Mouse (Mus musculus) neural tube, embryonic 11.5 days (tissue): ENCODE measurements around the gene Efna3. TPM values are rescaled to one million over a fixed set of nuclear protein-coding genes. Genes with fewer than 3 reads are reported as not detected.
A peak's percentile ranks its signal among the peaks of the same experiment; 100 is the strongest.

Experiments used
- ATAC-seq: fragments of 200-750 bp; cut with Nextera tagmentation; 2 replicates; pipeline ENCODE4 v1.8.0; 2017; ENCODE audit warnings: moderate number of reproducible peaks, mild to moderate bottlenecking, moderate TSS enrichment, moderate library complexity; ENCODE audit not compliant: insufficient read depth, low FRiP score, low TSS enrichment
- DNase-seq: peaks from one replicate; pipeline ENCODE4 v3.0.0-alpha.2; 2015; ENCODE audit warnings: low spot score
- H3K27ac ChIP-seq: fragments of 300-500 bp; sonication (generic); 2 replicates; pipeline ENCODE4 v1.5.1; 2014; ENCODE audit warnings: low read depth, mild to moderate bottlenecking, low read length
- H3K27me3 ChIP-seq: fragments of 300-500 bp; sonication (generic); 2 replicates; pipeline ENCODE4 v1.6.1; 2014; ENCODE audit warnings: mild to moderate bottlenecking, low read length, mixed read lengths; ENCODE audit not compliant: control insufficient read depth, insufficient read depth
- H3K36me3 ChIP-seq: fragments of 300-500 bp; sonication (generic); 2 replicates; pipeline ENCODE4 v1.6.1; 2014; ENCODE audit warnings: mild to moderate bottlenecking, low read length, moderate library complexity, mixed read lengths; ENCODE audit not compliant: control insufficient read depth, insufficient read depth
- H3K4me1 ChIP-seq: fragments of 300-500 bp; sonication (generic); 2 replicates; pipeline ENCODE4 v1.6.1; 2014; ENCODE audit warnings: low read length, mixed read lengths; ENCODE audit not compliant: control insufficient read depth, insufficient read depth
- H3K4me2 ChIP-seq: fragments of 300-500 bp; sonication (generic); 2 replicates; pipeline ENCODE4 v1.6.1; 2014; ENCODE audit warnings: low read depth, mild to moderate bottlenecking, moderate library complexity
- H3K4me3 ChIP-seq: fragments of 300-500 bp; sonication (generic); 2 replicates; pipeline ENCODE4 v1.5.1; 2014; ENCODE audit warnings: low read depth, low read length
- H3K9ac ChIP-seq: fragments of 300-500 bp; sonication (generic); 2 replicates; pipeline ENCODE4 v1.6.1; 2014; ENCODE audit warnings: mild to moderate bottlenecking, low read length
- H3K9me3 ChIP-seq: fragments of 300-500 bp; sonication (generic); 2 replicates; pipeline ENCODE4 v1.6.1; 2016; ENCODE audit warnings: low read length; ENCODE audit not compliant: control insufficient read depth
- WGBS: fragments of 180-500 bp; shearing (Covaris S2); extraction: QIAGEN DNeasy Blood & Tissue Kit; methylation state at CpG from one replicate; pipeline ENCODE4 v1.1.7; 2014; 5-methylcytosine and 5-hydroxymethylcytosine counted together
- polyA plus RNA-seq: library from polyadenylated mRNA; unstranded; fragments of >200 nt; fragmentation: Nextera tagmentation; extraction: Ambion mirVana; gene quantifications from 2 replicates; pipeline ENCODE4 v1.2.1, GENCODE M21; 2014

The Efna3 gene
- polyA plus RNA-seq, 1 experiment from 2014 or later, result 36.5 TPM

- Histone ChIP-seq H3K4me1 (no peaks in the 10 kb centered on the region), H3K27me3 (no peaks in the 10 kb centered on the region), H3K9me3 (no peaks in the 10 kb centered on the region), H3K27ac (no peak overlapping the region), H3K4me2 (no peak overlapping the region), H3K36me3 (no peaks in the 10 kb centered on the region), H3K9ac (no peak overlapping the region), H3K4me3 (no peak overlapping the region)
- 72% methylated on average over 9 of the region's 9 CpGs for WGBS
- ATAC-seq (no peak), DNase-seq (no peak)
These were observed 33.3 kb upstream of the Efna3 start for GRCm38 (mm10) chr3:89356029-89356428.

DNA sequence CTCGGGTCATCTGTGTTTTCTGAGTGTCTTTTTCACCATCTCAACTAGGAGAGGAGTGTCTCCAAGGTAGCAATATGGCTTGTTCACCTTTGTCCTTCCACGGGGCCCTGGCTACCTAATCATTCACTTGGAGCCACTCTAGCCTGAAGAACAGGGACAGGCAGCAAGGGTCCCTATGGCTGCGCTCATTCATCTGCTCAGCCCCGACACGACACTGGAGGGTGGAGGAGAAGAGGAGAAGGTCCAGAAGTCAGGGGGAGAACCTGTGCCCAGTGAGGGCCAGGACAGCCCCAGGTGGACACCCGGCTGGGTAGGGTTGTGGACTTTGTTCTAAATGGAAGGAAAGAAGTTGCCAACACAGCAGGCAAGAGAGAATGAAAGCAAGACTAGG is 32.7 kb upstream of the Efna3 start:
- no peak overlapping the region for H3K27ac ChIP-seq
- H3K27me3 ChIP-seq, result no peaks in the 10 kb centered on the region; the same call in 1 of the 2 replicates

GRCm38 (mm10) chr3:89354816-89355511 is 32.2 kb upstream of the Efna3 start:
- no peak overlapping the region for H3K4me2 ChIP-seq
- H3K36me3 ChIP-seq, result no peaks in the 10 kb centered on the region
- DNase-seq (peak; percentile 81), ATAC-seq (0 out of 2 replicates have a peak, but pooled peaks have one; percentile 39)
- peaks cover 3% of the 10 kb centered on the region; the same call in 1 of the 2 replicates for H3K4me1 ChIP-seq
- 20% methylated on average over 5 of the region's 5 CpGs for WGBS
- no peak overlapping the region for H3K9ac ChIP-seq
- H3K27me3 ChIP-seq, result no peaks in the 10 kb centered on the region; the same call in 1 of the 2 replicates
- no peak overlapping the region for H3K27ac ChIP-seq
- H3K9me3 ChIP-seq, result no peaks in the 10 kb centered on the region
- H3K4me3 ChIP-seq, result no peak overlapping the region

More for the DNA sequence above, 32.7 kb upstream of the Efna3 start:
- H3K9me3 ChIP-seq, result no peaks in the 10 kb centered on the region
- H3K9ac ChIP-seq, result no peak overlapping the region
- no peaks in the 10 kb centered on the region for H3K4me1 ChIP-seq
- no peak for ATAC-seq
- 90% methylated on average over 6 of the region's 6 CpGs for WGBS
- H3K4me3 ChIP-seq, result no peak overlapping the region
- no peak for DNase-seq
- no peaks in the 10 kb centered on the region for H3K36me3 ChIP-seq
- no peak overlapping the region for H3K4me2 ChIP-seq

GRCm38 (mm10) chr3:89351271-89351670 is 28.5 kb upstream of the Efna3 start:
- H3K36me3 ChIP-seq, result no peaks in the 10 kb centered on the region
- no peaks in the 10 kb centered on the region for H3K9me3 ChIP-seq
- ATAC-seq (no peak), DNase-seq (no peak)
- 68% methylated on average over 5 of the region's 5 CpGs for WGBS
- no peak overlapping the region for H3K27ac ChIP-seq
- no peak overlapping the region for H3K4me3 ChIP-seq
- H3K27me3 ChIP-seq, result peaks cover 7% of the 10 kb centered on the region; the same call in 1 of the 2 replicates
- H3K9ac ChIP-seq, result no peak overlapping the region
- peaks cover 7% of the 10 kb centered on the region for H3K4me1 ChIP-seq
- no peak overlapping the region for H3K4me2 ChIP-seq

DNA sequence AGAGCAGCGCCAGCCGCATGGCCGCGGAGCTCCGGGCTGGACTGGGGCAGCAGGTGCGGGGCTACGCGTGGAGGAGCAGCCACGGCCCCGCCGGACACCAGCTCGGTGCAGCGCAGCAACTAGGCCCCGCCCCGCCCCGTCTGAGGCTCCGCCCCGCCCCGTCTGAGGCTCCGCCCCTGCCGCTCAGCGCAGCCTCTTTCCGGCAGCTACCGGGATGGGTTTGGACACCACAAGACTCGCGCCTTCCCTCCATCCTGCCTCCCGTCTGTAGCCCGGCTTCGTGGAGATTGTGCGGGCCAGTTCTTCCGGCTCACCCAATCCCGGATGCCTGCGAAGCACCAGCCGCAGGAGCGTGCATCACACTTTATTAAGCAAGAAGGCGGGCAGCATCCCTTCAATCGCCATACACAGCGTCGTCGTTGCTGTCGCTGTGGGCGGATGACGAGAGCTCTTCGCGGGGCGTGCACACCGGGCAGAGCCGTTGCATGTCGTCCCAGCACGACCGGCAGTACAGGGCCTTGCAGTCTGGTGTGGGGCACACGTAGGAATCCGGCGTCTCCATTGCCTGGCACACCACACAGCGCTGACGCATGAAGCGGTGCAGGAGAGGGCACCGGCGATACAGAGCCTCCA is 27.2 kb upstream of the Efna3 start, which contains the start of gene Adam15:
Gene Adam15, minus strand, starts transcription at position 128 of the 633 bp plus-strand sequence.
- Histone ChIP-seq H3K9ac (peak within 1 kb of the TSS; percentile 60), H3K4me3 (peak within 1 kb of the TSS; percentile 55), H3K27ac (0 out of 2 replicates have a peak within 1 kb of the TSS, but pooled peaks have one; percentile 42), H3K4me2 (peak within 1 kb of the TSS; percentile 94), H3K27me3 (peaks cover 7% of the 10 kb centered on the region; the same call in 1 of the 2 replicates), H3K4me1 (peaks cover 7% of the 10 kb centered on the region), H3K36me3 (no peaks in the 10 kb centered on the region), H3K9me3 (no peaks in the 10 kb centered on the region)
- peak; percentile 90 for ATAC-seq
- DNase-seq, result peak; percentile 91
- WGBS, result under 1% methylated on average over 51 of the region's 59 CpGs

DNA sequence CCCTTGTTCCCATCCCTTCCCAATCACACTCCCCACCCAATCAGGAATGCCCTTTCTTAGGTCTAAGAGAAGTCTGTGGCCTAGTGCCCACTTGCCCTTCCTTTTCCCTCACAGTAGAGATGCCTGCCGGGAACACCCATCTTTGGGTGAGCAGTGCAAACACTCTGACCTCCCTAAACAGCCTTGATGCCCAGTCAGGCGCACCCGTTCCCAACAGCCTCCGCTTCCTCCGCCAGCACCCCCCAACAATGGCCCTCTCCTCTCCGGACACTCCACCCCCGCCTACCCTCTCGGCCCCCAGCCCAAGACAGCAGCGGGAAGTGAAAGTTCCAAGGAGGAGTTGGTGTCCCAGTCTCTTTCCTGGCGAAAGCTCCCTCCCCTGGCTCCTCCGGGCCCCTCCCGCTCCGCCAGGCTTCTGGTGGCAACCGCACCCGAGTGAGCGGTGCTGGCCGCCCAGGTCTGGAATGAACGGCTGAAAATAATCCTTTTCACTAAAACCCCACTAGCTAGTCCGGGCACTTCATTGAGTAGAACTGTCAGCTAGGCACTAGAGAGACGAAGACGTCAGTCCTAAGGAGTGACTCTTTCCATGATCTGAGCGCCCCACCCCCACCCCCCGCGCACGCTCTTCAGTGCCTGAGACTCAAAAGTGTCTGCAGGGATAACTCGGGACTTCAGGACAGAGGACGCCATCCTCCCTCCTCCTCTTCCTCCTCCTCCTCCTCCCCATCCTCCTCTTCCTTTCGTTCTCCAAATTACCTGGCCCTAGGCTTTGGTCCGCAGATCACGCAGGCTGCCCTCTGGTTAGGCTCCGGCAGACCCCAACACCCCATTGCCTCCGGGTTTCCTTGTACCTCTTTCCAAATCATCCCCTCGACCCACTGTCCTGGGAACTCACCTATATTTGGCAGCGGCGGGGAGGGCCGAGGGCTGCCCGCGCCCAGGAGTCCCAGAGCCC is 26.4 kb upstream of the Efna3 start:
- peaks cover 7% of the 10 kb centered on the region; the same call in 1 of the 2 replicates for H3K27me3 ChIP-seq
- no peak overlapping the region for H3K27ac ChIP-seq
- under 1% methylated on average over 38 of the region's 38 CpGs for WGBS
- peak overlapping the region; percentile 58 for H3K9ac ChIP-seq
- no peaks in the 10 kb centered on the region for H3K9me3 ChIP-seq
- DNase-seq, result peak; percentile 49
- peak; percentile 17; the same call in 1 of the 2 replicates for ATAC-seq
- H3K4me2 ChIP-seq, result peak overlapping the region; percentile 94
- peak overlapping the region; percentile 55 for H3K4me3 ChIP-seq
- H3K4me1 ChIP-seq, result peaks cover 7% of the 10 kb centered on the region
- H3K36me3 ChIP-seq, result no peaks in the 10 kb centered on the region; the same call in 1 of the 2 replicates

- Histone ChIP-seq H3K4me2 (no peak overlapping the region; the same call in 1 of the 2 replicates), H3K9me3 (no peaks in the 10 kb centered on the region), H3K9ac (no peak overlapping the region), H3K27ac (no peak overlapping the region), H3K4me1 (peaks cover 7% of the 10 kb centered on the region), H3K36me3 (peaks cover 2% of the 10 kb centered on the region; the same call in 1 of the 2 replicates), H3K27me3 (peaks cover 7% of the 10 kb centered on the region; the same call in 1 of the 2 replicates), H3K4me3 (no peak overlapping the region)
- ATAC-seq (no peak), DNase-seq (no peak)
- 41% methylated on average over 1 of the region's 1 CpGs for WGBS
These were observed 25.2 kb upstream of the Efna3 start for GRCm38 (mm10) chr3:89347916-89348315.
